Mouse (Mus musculus): ENCODE results near the gene Gm4553.
"Not testable (repeated sequence)": the region's sequence is repeated elsewhere in the genome, so short reads cannot be mapped to it uniquely, and the experiment has no call there.

The Gm4553 gene

DNA sequence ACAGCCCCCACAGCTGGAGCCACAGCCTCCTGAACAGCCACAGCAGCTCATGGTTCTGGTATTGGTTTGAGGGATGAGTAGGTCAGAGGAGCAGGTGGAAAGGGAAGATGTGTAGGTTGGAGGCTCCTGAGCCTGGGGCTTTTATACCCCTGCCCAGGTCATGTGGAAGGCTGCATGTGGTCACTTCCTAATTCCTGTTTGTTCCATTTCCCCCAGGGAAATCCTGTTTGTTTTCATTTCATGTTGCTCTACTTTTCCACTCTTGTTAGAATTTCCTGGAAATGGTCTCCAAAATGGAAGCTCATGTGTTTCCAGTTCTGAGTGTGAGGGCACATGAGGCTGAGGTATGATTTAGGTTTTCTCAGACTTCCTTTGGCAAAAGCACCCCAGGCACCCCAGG is at the start of gene Gm4553:
Gm4553 (minus strand) TSS at position 101 of the 400 bp plus-strand sequence.
- not testable (repeated sequence) for DNase-seq

DNA sequence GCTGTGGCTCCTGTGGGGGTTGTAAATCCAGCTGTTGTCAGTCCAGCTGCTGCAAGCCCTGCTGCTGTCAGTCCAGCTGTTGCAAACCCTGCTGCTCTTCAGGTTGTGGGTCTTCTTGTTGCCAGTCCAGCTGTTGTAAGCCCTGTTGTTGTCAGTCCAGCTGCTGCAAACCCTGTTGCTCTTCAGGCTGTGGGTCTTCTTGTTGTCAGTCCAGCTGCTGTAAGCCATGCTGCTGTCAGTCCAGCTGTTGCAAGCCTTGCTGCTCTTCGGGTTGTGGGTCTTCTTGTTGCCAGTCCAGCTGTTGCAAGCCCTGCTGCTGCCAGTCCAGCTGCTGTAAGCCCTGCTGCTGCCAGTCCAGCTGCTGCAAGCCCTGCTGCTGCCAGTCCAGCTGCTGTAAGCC is 46.6 kb upstream of the Gm4553 start:
- DNase-seq, result not testable (repeated sequence)

DNA sequence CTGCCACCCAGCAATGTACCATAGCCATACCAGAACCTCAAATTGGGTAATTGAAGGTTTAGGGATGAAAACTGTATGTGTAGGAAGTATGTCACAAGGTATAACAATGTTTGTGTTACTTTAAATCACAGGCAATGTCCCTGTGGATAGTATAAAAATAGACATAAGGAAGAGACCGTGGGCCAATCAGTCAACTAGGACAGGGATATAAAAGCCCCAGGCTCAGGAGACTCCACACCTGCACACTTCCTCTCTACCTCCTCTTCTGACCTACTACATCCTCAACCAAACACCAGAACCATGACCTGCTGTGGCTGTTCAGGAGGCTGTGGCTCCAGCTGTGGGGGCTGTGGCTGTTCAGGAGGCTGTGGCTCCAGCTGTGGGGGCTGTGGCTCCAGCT is 46.0 kb upstream of the Gm4553 start, which contains the start of gene Gm7579:
Gm7579 (plus strand) TSS at position 301 of the 400 bp plus-strand sequence.
- DNase-seq, result no peak

DNA sequence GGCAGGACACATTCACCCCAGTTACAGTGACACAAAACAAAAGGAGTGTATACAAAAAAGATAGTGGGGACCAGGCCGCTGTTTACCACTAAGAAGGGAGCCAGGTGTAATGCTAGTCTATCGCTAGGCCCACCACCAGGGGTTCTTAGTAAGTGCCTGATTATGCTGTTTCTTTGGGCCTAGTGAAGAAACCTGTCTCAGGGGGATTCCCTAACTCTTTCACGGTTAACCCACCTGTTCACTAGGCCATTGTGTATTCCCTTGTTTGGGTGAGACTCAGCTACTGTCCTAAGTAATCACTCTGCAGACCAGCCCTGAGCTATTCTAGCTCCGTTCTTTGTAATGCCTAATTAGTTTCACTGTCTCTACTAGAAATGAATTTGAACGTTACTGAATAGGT is 41.4 kb upstream of the Gm4553 start:
- DNase-seq, result not testable (repeated sequence)

DNA sequence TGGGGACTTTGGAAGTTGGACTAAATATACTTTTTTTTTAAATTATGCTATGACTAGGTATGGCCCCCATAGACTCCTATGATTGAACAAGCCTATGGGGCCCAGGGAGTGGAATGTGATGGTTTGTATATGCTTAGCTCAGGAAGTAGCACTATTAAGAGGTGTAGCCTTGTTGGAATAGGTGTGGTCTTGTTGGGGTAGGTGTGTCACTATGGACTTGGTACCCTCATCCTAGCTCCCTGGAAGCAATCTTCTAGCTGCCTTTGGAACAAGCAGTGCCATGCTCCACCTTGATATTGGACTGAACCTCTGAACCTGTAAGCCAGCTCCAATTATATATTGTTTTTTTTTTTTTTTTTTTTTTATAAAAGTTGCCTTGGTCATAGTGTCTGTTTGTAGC is 39.9 kb upstream of the Gm4553 start:
- no peak for DNase-seq

DNA sequence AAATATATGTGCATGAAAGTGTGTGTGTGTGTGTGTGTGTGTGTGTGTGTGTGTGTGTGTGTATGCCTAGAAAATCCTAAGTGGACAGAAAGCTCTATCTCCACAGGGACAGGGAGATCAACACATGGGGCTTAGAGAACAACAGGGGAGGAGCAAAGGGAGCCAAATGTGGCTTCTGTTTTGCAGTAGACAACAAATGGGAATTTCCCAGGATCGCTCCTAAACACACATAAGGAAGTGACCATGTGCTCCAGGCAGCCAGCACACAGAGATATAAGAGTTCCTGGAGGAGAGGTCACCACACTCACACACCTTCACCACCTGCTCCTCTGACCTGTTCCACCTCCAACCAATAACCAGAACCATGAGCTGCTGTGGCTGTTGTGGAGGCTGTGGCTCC is 35.5 kb upstream of the Gm4553 start, which contains the start of gene Krtap5-3:
Krtap5-3 (plus strand) TSS at position 301 of the 400 bp plus-strand sequence.
- DNase-seq, result no peak

DNA sequence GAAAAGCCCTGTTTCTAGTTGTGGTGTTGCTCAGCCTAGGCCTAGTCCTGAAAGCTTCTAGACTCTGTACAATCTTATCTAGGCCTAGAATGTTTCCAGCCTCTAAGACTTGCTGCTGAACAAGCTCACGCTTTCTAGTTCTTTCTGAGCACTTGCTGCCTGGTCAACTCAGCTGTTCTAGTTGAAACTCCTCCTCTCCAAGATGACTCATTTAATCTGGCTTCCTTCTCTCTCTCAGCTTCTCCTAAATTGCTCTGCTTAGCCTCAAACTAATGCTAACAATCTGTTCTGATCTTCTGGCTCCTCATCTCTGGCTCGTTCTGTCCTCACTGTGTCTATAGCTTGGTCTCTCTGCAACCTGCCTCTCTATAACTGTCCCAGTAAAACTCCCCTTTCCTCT is 33.2 kb upstream of the Gm4553 start:
- no peak for DNase-seq

DNA sequence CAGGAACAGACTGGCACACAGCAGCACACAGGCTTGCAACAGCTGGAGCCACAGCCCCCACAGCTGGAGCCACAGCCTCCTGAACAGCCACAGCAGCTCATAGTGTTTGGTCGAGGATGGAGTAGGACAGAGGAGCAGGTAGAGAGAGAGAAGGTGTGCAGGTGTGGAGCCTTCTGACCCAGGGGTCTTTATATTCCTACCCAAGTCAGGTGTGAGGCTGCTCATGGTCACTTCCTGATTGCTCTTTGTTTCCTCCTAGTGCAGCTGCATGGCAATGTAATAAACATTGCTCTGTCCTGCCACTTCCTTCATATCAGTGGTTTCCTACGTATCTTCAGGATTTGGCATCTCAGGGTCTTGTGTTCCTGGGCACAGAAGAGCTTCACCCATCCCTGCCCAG is 24.8 kb upstream of the Gm4553 start, which contains the start of gene Gm10153:
Gm10153 (minus strand) TSS at position 101 of the 400 bp plus-strand sequence.
- DNase-seq, result no peak

DNA sequence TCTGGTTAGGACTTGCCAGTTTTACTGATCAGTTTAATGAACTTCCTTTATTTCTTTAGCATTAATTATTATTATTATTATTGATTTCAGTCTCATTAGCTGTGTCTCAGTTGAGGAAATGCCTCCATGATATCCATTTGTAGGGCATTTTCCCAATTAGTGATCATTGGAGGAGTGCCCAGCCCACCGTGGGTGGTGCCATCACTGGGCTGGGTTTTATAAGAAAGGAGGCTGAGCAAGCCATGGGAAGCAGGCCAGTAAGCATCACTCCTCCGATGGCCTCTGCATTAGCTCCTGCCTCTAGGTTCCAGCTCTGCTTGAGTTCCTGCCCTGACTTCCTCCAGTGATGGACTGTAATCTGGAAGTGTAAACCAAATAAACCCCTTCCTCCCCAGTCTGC is 22.6 kb upstream of the Gm4553 start:
- no peak for DNase-seq

DNA sequence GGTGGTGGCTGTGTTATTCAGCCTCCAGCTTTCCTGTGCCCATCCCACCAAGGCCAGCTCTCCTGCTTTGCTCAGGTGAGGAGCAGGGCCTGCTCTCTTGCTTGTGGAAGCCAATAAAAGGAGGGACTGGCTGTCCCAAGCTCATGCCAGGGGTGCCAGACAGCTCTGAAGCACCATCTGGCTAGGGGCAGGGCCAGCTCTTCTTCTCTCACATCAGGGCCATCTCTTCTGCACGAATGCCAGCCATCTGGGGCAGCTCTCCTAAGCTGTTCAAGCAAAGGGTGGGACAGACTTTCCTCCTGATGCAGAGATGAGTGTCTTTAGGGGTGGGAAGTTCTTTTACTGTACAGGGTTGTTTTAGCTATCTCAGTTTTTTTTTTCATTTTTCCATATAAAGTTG is 15.5 kb upstream of the Gm4553 start:
- no peak for DNase-seq

DNA sequence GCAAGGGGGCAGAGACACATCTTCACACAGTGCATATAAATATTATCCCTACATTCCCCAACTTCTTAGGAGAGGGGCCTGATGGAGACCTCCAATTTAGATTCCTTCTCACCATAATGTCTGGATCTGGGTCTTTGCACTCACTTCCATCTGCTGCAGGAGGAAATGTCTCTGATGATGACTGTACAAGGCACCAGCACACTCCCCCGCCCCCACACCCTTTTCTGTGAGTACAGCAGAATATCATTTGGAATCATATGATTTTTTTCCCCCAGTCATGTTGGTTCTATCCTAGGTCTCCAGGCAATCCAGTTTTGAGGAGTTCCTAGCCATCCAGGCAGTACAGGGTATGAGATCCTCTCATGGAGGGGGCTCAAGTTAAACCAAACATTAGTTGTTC is 13.1 kb upstream of the Gm4553 start:
- no peak for DNase-seq

DNA sequence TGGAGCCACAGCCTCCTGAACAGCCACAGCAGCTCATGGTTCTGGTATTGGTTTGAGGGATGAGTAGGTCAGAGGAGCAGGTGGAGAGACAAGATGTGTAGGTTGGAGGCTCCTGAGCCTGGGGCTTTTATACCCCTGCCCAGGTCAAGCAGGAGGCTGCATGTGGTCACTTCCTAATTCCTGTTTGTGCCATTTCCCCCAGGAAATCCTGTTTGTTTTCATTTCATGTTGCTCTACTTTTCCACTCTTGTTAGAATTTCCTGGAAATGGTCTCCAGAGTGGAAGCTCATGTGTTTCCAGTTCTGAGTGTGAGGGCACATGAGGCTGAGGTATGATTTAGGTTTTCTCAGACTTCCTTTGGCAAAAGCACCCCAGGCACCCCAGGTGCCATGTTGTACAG is 10.4 kb upstream of the Gm4553 start, which contains the start of gene Krtap5-2:
Krtap5-2 (minus strand) TSS at position 101 of the 400 bp plus-strand sequence.
- DNase-seq, result not testable (repeated sequence)

DNA sequence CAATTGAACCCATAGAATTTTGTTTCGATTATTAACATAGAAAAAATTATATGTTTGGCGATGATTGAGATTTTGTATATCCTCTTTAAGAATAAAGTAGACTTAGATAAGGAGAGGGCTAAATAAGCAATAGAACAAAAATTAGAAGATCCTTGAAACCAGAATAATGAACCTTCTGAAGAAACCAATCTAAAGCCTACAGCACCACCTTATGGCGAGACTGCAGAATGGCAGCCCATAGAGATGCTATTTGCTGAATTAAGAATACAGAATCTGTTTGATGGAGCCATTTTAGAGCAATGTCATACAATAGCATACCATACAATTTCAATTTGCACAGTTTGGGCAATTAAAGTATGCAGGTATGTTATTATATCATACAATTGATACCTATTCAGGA is 4.3 kb upstream of the Gm4553 start:
- no peak for DNase-seq

DNA sequence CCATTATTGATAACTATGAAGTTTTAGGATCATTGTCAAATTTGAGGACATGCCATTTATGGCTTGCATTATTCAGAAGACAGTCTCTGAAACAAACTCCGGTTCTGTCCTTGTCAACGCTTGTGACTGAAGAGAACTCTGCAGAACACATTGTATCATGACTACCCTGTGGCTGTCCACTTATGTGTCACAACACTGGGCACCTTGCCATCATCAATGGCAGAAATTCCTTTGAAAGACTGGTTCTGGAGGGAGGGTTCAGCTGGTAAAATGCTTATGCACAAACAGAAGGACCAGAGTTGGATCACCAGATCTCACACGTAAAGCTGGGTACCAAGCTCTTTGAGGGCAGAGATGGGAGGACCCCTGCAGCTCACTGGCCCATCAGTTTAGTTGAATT is 6.2 kb downstream of the Gm4553 start:
- DNase-seq, result no peak

DNA sequence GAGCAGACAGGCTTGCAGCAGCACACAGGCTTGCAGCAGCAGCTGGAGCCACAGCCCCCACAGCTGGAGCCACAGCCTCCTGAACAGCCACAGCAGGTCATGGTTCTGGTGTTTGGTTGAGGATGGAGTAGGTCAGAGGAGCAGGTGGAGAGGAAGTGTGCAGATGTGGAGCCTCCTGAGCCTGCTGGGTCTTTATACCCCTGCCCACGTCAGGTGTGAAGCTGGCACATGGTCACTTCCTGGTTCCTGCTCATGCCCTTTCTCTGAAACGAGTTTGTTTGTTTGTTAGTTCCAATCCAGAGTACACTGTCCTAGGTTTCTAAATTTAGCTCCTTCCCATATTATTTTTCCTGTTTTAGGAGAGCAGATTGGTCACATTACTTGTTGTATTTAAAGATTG is 8.5 kb downstream of the Gm4553 start, which contains the start of gene Gm29735:
Gm29735 (minus strand) TSS at position 101 of the 400 bp plus-strand sequence.
- not testable (repeated sequence) for DNase-seq

DNA sequence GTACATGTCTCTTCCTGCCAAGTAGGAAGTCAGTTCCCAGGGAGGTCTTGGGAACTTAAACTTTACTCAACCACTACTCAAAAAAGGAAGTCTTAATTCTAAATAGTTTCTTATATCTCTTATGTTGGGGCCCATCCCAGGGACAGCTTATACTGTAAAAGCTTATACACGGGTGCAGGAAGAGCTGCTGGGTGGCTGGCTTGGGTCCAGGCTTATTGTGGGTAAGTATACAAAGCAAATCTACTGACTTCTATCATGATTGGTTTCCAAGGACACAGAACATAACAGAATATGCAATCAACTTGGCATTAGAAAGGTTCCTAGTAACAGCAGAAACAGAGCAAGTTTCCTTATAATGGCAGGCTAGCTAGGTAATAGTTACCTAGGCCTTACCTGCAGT is 10.2 kb downstream of the Gm4553 start:
- DNase-seq, result no peak

DNA sequence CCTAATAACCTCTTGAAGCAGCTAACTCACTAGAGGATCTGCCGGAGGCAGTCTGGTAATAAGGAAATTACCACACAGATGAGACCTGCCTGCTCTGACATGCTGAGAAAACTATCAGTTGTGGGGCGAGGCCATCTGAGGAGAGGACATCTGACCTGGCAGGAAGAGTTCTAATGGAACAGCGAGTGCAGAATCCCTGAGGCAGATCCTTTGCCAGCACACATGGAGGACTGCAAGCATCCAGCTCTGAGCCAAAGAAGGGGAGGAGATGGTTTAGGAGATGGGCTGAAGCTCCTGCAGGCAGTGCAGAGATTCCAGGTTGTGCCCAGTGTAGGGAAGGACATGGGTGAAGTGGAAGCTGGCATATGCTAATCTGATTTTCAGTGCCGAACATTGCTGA is 13.3 kb downstream of the Gm4553 start:
- DNase-seq, result no peak

DNA sequence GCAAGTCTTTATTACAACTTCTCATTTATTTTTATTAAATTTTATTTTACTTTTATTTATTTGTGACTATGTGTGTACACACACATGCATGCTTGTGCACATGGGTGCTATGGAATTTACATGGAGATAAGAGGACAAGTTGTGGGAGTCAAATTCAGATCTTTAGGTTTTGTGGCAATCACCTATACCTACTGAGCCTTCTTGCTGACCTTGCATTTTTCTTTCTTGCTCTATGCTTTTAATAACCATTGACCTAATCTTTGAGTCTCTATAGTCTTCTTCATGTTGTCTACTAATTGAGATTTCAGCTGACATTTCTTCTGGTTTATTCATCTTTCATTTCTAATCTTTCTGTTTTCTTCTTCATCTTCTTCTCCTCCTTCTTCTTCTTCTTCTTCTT is 16.9 kb downstream of the Gm4553 start:
- DNase-seq, result no peak

DNA sequence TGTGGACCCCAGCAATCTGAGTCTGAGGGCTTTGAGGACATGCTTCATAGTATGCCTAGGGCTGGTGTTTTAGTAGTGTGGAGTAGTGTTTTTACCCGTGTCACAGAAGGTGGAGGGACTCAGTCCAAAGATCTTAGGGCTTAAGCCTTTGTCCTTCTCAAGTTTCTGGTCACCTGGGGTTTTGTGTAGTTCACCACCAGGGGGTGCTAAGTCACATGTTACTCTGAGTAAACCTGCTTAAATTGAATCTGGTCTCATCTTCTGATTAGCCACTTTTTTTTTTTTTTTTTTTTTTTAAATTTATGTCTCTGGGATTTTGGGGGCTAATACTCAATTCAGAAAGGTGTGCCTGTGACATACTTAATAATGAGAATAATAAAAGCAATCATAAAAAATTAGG is 19.5 kb downstream of the Gm4553 start:
- peak; percentile 60 to 72 for DNase-seq

DNA sequence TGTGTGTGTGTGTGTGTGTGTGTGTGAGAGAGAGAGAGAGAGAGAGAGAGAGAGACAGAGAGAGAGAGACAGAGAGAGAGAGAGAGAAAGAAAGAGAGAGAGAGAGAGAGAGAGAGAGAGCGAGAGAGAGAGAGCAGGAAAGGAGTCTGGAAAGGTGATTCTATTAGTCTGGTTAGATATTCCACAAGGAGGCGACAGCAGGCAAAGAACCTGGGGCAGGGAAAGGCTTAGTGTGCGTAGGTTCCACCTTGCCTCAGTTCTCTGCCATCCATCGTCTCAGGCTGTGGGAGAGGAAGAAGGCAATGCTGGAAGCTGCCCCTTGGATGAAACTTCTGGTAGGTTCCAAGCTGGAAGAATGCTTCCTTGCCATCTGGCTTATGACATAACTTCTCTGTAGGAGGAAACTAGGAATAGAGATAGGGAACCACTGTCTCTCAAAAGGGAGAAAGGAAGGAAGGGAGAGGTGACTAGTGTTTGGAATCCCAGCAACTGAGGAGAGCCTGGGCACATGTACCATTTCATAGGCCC is 20.1 kb downstream of the Gm4553 start:
- DNase-seq, result no peak

DNA sequence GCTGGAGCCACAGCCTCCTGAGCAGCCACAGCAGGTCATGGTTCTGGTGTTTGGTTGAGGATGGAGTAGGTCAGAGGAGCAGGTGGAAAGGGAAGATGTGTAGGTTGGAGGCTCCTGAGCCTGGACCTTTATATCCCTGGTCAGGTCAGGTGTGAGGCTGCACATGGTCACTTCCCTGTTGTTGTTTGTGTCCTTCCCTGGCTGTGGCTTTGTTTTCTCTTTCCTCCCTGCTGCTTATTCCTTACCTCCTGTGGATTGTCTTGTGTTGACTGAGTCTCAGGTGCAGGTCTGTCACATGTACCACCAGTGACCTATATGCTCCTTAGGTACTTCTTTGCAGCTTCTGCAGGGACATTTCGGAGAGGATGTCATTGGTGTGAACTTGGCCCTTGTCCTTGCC is 21.0 kb downstream of the Gm4553 start, which contains the start of gene Gm45337:
Gm45337 (minus strand) TSS at position 101 of the 400 bp plus-strand sequence.
- no peak for DNase-seq

DNA sequence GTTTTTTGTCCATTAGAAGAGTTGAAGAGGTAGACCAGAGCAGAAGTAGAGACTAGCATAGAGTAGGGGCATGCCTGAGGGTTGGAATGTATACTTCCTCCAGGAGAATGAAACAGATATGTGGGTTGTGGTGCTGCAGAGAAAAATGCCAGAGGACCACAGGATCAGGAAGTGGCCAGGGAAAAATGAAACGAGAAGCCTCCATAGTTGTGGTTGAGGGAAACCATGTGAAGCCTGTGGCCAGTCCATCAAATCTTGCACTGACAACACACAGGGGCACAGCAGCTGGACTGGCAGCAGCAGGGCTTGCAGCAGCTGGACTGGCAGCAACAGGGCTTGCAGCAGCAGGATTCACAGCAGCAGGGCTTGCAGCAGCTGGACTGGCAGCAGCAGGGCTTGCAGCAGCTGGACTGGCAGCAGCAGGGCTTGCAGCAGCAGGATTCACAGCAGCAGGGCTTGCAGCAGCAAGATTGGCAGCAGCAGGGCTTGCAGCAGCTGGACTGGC is 22.0 kb downstream of the Gm4553 start:
- DNase-seq, result not testable (repeated sequence)

DNA sequence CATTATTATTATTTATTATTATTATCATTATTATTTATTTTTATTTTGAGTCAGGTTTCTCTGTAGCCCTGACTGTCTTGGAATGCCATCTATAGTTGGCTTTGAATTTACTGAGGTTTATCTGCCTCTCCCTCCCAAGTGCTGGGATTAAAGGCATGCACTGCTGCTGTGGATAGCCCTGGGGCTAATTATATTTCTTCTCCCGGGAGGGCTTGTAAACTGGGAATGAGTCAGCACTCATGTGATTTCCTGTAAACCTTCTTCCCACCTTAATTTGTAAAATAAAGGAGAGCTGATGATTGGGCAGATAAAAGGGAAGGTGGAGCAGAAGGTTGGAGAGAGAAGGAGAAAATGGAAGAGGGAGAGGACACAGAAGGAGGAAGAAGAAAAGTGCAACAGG is 24.8 kb downstream of the Gm4553 start:
- DNase-seq, result no peak

DNA sequence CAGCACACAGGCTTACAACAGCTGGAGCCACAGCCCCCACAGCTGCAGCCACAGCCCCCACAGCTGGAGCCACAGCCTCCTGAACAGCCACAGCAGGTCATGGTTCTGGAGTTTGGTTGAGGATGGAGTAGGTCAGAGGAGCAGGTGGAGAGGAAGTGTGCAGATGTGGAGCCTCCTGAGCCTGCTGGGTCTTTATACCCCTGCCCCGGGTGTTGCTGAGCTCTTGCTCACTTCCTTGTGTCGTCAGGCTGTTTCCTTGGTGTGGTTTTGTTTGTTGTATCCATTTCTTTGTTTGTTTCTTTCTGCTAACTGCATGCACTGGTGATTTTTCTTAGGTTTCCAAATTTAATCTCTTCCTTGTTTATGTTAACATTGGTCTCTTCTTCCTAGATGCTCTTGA is 29.6 kb downstream of the Gm4553 start, which contains the start of gene Gm39115:
Gm39115 (minus strand) TSS at position 101 of the 400 bp plus-strand sequence.
- DNase-seq, result not testable (repeated sequence)

Data from kidney, postnatal 4 days (tissue).